Mouse (Mus musculus) cerebellum, postnatal 36 days (tissue): Measurements from ENCODE around the gene Ddx55.
A peak's percentile ranks its signal among the peaks of the same experiment; 100 is the strongest.

Experiments
- DNase-seq, 2 experiments: peaks; one replicate each; pipeline ENCODE4 v3.0.0; 2021 to 2022; ENCODE audit warnings: mixed read lengths in 2 of 2

Ddx55 gene

GRCm38 (mm10) chr5:124552558-124553307, at the start of gene Ddx55:
TSS of gene Ddx55 (plus strand) at chr5:124552864.
- DNase-seq = peak; percentile 91 to 93

DNA sequence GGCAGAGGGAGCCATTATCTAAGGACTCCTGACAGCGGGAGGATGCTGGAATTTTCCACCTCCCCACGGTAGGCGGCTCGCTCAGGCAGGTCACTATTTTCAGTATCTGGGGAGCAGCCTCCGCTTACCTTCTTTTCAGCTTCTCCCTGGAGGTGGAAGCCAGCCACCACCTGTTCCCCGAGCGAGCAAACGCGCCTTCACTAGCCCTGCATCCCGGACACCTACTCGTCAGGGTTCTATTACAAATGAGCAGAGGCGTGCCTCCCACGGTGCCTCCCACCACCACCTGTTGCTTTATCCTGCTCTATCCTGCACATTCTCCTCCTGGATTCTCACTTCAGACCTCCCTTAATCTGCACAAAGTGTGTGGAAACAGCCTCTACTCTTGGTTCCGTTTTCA, 48.9 kb upstream of the Ddx55 start:
- no peak for DNase-seq

- DNase-seq = no peak
Observed at GRCm38 (mm10) chr5:124505235-124505634, 47.4 kb upstream of the Ddx55 start.

DNA sequence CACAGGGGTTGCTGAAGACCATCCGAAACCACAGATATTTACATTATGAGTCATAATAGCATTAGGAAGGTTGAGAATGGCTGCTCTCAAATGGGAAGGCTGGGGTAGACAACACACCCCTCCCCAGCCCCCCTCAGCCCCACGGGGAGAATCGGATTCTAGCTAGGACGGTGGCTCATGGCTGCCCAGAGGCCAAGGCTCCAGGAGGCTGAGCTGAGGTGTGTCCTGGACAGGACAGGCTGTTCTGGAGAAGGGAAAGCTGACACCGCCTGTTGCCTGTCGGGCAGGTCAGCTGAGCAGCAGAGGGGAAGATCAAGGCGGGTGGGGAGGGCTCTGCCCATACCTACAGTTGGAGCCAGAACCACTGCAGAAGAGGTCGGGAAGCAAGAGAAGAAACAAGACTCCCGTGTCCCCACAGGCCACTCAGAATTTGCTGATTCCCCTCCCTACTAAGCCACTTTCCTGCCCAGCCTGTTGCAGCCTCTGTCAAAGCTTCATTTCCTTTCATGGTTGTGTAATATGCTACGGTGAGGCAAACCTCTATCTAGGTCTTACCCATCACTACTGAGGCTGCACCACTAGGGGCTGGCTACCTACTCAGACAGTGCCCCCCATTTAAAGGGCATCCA, 45.8 kb upstream of the Ddx55 start:
- DNase-seq = no peak

- DNase-seq = no peak
Observed at GRCm38 (mm10) chr5:124509200-124509599, 43.5 kb upstream of the Ddx55 start.

- DNase-seq = no peak
Observed at GRCm38 (mm10) chr5:124509742-124510237, 42.9 kb upstream of the Ddx55 start.

- no peak for DNase-seq
Observed at GRCm38 (mm10) chr5:124510536-124511050, 42.1 kb upstream of the Ddx55 start.

DNA sequence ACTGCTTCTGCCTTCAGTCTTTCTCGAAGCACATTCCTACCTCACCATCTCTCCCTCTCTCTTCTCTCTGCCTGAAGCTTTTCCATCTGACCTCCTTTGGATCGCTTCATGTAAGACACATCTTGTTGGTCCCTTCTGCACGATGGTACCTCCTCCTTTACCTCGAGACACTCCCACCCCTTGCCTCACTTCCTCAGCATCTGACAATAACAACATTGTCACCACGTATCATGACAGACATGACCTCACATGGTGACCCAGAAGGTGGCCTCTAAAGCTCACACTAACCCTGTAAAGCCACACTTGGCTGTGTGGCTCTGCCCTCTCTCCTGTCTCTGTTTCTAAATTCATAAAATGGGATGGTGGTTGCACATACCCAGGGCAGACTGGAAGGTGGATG, 36.9 kb upstream of the Ddx55 start:
- no peak for DNase-seq

DNA sequence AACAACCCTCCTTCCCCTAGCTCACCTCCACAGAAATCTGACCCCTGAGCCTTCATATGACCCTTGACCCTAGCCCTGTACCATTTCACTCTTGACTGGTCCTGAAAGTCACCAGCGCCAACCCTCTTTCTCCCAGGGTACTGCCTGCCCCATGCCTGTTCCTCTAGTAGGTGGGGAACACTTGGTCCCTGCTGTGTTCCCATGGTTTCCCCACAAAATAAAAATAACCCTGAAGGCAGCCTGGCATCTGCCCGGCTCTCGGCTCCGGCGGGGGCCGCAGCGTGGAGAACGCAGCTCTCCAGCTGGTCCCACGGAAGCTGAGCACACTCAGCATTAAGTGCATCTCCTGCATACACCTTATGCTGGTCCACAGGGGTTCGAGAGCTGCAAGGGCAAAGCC, 34.0 kb upstream of the Ddx55 start:
- DNase-seq = no peak

- DNase-seq = no peak
Observed at GRCm38 (mm10) chr5:124521588-124521987, 31.1 kb upstream of the Ddx55 start.

GRCm38 (mm10) chr5:124523032-124523431, 29.6 kb upstream of the Ddx55 start:
- no peak for DNase-seq

DNA sequence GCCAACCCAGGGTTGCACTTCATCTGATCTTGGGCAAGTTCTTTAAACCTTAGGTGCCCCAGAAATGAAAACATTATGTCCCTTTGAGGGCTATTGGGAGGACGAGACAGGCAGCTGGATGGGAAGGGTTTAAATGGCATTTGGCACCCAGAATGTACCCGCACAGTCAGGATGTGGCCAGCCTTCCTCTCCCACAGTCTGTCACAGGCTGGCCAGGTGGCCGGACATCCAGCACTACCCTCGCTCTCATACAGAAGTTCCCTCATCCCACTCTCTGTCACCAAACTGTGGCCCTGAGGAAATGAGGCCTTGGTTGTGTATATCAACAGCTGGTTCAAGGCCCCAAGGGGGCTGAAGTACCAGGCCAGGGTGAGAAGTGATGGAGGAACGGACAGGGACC, 27.7 kb upstream of the Ddx55 start:
- DNase-seq = no peak

DNA sequence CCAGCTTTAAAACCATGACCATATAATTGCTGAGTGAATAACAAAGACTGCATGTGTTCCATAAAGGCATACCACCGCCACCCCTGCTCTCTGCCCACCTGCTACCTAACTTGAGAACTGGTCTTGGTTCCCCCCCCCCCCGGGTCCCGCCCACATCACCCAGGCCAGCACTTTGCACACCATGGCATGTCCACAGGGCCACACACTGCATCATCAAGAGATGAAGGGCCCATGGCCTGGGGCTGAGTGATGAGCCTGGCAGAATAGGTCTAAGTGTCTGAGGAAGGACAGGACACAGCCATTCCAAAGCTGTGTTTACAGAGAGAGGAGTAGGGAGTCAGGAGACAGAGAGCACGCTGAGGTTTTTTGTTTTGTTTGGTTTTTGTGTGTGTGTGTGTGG, 24.3 kb upstream of the Ddx55 start:
- no peak for DNase-seq

- no peak for DNase-seq
Observed at GRCm38 (mm10) chr5:124528791-124529190, 23.9 kb upstream of the Ddx55 start.

DNA sequence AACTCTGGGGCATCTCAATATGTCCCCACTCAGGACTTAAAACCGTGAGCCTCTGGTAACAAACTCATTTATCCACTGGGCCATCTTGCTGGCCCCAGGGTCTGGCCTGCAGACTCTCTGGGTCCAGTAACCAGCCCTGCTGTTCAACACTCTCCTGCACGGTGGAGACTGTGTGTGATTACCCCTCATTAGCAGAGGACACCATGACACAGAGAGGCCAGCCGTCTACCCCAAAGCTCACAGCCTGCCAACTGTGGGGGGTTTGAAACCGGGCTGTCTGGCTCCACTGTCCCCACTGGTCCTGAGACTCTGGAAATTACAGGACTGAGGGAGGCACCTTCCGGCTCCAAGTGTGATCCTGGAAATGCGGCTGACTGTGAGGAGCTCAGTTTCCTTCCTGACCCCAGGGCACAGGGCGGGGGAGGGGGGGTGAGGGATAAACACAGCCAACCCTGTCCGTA, 23.4 kb upstream of the Ddx55 start:
- no peak for DNase-seq

DNA sequence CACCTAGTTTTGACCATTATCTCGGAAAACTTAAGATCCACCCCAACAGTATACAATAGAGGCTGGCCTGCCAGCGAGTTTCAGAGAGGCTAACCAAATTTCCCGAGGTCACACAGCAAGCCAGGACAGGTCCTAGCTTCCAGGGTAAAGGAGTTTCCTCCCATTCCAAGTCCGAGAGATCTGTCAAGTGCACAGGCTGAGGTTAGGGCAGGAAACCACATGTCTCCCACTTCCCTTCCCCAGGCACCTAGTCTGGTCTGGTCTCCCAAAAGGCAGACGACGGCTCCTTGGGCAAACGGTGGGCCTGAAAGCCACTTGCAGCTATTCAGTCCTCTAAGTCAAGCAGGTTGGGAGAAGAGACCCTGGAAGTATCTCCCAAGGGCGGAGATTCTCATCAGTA, 23.0 kb upstream of the Ddx55 start:
- no peak for DNase-seq

DNA sequence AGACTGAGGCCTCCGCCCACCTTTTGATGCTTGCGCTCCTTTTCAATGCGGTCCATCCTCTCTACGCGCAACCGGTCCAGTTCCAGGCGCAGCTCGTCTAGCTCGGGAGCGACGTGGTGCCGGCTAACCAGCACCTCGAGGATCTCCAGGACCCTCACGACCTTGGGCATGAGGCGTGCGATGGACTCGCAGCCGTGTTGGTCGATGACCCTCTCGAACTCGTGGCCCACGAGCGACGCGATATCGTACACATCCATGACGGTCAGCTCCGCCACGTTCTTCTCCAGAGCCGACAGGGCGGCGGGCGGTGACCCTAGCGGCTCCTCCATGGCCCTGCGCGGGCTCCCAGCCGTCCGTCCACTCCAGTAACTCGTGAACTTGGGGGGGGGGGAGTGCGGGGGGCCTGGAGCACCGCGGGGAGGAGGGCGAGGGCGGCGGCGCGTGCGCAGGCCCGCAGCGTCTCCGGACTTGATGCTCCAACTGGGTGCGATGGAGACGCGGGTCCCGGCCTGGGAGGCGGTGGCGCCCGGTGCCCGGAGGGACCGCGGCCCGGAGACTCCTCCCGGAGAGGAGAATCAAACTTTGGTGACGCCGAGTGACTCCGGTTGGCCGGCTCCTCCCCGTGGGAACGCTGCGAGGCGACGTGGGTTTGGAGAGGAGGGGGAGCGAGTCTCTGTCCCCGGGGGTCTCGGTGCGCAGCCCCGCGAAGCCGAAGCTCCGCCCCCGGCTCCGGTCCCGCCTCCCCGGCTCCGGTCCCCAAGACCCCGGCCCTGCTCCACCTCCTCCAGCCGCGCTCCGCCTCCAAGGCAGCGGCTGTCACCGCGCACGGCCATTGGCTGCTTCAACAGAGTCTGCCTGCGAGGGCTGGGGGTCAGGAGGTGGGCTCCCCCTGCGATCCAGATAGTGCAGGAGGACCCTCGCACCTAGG, 21.7 kb upstream of the Ddx55 start, which contains the start of gene Rilpl1:
Rilpl1 (minus strand) TSS at position 737 of the 928 bp plus-strand sequence.
- DNase-seq = peak; percentile 61 to 68

DNA sequence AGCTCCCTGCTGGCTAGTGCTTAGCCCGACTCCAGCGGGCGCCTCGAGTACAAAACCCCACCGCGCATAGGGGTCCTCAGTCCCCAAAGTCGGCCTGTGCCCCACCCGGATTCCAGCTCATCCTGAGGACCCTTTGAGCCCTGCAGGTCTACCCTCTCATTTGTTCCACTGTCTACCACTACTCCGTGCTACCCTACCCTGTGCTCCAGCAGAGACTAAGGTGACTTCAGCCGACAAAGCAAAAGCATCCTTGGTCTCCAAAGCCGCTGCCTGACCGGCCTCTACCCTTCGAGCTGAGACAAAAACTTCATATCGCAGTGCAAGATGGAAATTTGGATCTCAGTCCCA, 21.1 kb upstream of the Ddx55 start:
- DNase-seq = no peak

GRCm38 (mm10) chr5:124532451-124532850, 20.2 kb upstream of the Ddx55 start:
- no peak for DNase-seq

GRCm38 (mm10) chr5:124535016-124535415, 17.6 kb upstream of the Ddx55 start:
- no peak for DNase-seq

DNA sequence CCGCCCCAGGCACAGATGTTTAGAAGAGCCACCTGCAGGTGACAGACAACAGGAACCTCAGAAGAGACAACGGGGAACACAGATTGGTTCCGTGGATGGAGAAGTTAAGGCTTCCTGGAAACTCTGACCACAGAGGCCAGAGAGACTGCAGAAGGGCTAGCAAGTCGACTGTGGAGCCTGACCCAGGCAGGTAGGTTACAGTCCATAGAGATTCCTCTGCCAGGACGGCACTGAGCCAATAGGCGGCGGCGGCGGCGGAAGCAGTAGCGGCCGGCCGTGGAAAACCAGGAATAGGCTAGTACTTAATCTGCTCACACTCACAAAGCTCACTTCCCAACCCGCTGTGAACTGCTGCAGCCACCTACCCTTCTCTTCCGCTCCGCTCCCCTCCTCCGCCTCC, 15.9 kb upstream of the Ddx55 start:
- peak; percentile 44 for DNase-seq

DNA sequence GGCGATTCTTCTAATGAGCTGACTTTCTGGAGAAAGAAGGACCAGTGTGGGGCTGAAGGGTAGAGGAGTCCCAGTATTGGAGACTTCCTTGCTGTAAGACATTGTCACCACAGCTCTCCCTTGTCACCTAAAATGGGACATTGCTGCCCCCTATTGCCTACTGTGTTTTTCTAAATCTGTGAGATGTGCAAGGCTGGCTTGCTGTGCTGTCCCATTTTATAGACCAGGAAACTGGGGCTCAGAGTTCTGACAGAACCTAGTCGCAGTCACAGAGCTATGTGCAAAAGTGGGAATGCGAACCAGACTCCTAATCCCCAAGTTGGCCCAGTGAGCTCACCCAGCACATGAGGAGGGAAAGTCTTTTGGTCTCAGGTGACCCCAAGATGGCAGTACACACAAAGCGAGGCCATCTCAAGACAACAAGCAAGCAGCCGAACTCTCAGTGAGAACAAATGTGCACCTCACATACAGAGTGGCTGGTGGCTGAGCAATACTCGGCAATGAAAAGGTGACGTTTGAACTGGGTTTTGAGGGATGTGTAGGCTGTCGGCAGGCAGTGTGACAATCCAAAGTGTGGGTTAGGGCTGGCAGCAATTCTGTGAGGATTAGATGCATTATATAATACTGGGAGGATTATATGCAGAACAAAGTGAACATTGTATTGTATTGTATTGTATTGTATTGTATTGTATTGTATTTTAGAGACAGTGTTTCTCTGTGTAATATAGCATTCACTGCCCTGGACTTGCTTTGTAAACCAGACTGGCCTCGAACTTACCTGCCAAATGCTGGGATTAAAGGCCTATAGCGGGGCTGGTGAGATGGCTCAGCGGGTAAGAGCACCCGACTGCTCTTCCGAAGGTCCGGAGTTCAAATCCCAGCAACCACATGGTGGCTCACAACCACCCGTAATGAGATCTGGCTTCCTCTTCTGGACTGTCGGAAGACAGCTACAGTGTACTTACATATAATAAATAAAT, 13.6 kb upstream of the Ddx55 start:
- peak; percentile 26 to 55 for DNase-seq
